Mouse (Mus musculus) intestine, postnatal 0 days (tissue): ENCODE measurements around the gene Hspa8. TPM values are rescaled to one million over a fixed set of nuclear protein-coding genes. Genes with fewer than 3 reads are reported as not detected.
A peak's percentile ranks its signal among the peaks of the same experiment; 100 is the strongest.

ENCODE experiments used
- ATAC-seq: fragments of 200-750 bp; cut with Nextera tagmentation; 2 replicates; pipeline ENCODE4 v1.8.0; 2017; ENCODE audit warnings: mild to moderate bottlenecking, moderate TSS enrichment, moderate library complexity
- H3K27ac ChIP-seq: fragments of 300-500 bp; sonication (generic); 2 replicates; pipeline ENCODE4 v1.5.1; 2014; ENCODE audit warnings: mild to moderate bottlenecking, low read depth, low read length, moderate library complexity
- H3K27me3 ChIP-seq: fragments of 300-500 bp; sonication (generic); replicated peaks from 2 replicates; pipeline ENCODE4 v1.6.1; 2014; ENCODE audit warnings: low read length, mixed read lengths; ENCODE audit not compliant: control insufficient read depth, insufficient read depth
- H3K36me3 ChIP-seq: fragments of 300-500 bp; sonication (generic); 2 replicates; pipeline ENCODE4 v1.6.1; 2014; ENCODE audit warnings: mild to moderate bottlenecking, moderate library complexity; ENCODE audit not compliant: control insufficient read depth, insufficient read depth
- H3K4me1 ChIP-seq: fragments of 300-500 bp; sonication (generic); replicated peaks from 2 replicates; pipeline ENCODE4 v1.6.1; 2014; ENCODE audit warnings: antibody characterized with exemption, low read length, mixed read lengths; ENCODE audit not compliant: control insufficient read depth, insufficient read depth
- H3K4me2 ChIP-seq: fragments of 300-500 bp; sonication (generic); replicated peaks from 2 replicates; pipeline ENCODE4 v1.6.1; 2014; ENCODE audit warnings: low read depth, mild to moderate bottlenecking, moderate library complexity
- H3K4me3 ChIP-seq: fragments of 300-500 bp; sonication (generic); 2 replicates; pipeline ENCODE4 v1.5.1; 2014; ENCODE audit warnings: low read depth, low read length
- H3K9ac ChIP-seq: fragments of 300-500 bp; sonication (generic); 2 replicates; pipeline ENCODE4 v1.6.1; 2014; ENCODE audit warnings: mild to moderate bottlenecking, low read depth, low read length
- H3K9me3 ChIP-seq: fragments of 300-500 bp; sonication (generic); 2 replicates; pipeline ENCODE4 v1.6.1; 2016; ENCODE audit warnings: mixed run types; ENCODE audit not compliant: control insufficient read depth
- CTCF ChIP-seq: sonication (generic); IDR thresholded peaks from 2 replicates; pipeline ENCODE4 v1.5.1; 2016; ENCODE audit warnings: low read depth, mild to moderate bottlenecking, control low read depth, antibody characterized with exemption, moderate library complexity
- WGBS: fragments of 180-500 bp; shearing (Covaris S2); extraction: QIAGEN DNeasy Blood & Tissue Kit; methylation state at CpG from one replicate; pipeline ENCODE4 v1.1.7; 2014; 5-methylcytosine and 5-hydroxymethylcytosine counted together
- polyA plus RNA-seq: library from polyadenylated mRNA; unstranded; fragments of >200 nt; fragmentation: Nextera tagmentation; extraction: Ambion mirVana; gene quantifications from 2 replicates; pipeline ENCODE4 v1.2.1, GENCODE M21; 2015

The Hspa8 gene
- polyA plus RNA-seq, 1 experiment from 2014 or later = 1,042 TPM

- H3K4me1 ChIP-seq = no peaks in the 10 kb centered on the region
- no peak overlapping the region for H3K4me3 ChIP-seq
- no peak for ATAC-seq
- H3K4me2 ChIP-seq = no peak overlapping the region
- no peaks in the 10 kb centered on the region for H3K27me3 ChIP-seq
- TF ChIP-seq CTCF = no peak
- 80% methylated on average over 7 of the region's 7 CpGs for WGBS
- no peaks in the 10 kb centered on the region for H3K36me3 ChIP-seq
- H3K27ac ChIP-seq = no peak overlapping the region
- no peak overlapping the region for H3K9ac ChIP-seq
- H3K9me3 ChIP-seq = no peaks in the 10 kb centered on the region
Observed at GRCm38 (mm10) chr9:40814060-40814459, 13.3 kb downstream of the Hspa8 start.

- no peak for ATAC-seq
- Histone ChIP-seq H3K4me2 (no peak overlapping the region), H3K36me3 (no peaks in the 10 kb centered on the region), H3K4me1 (no peaks in the 10 kb centered on the region), H3K27me3 (no peaks in the 10 kb centered on the region), H3K9ac (no peak overlapping the region), H3K27ac (no peak overlapping the region), H3K9me3 (no peaks in the 10 kb centered on the region), H3K4me3 (no peak overlapping the region)
- no peak for TF ChIP-seq CTCF
- 88% methylated on average over 5 of the region's 5 CpGs for WGBS
Observed at GRCm38 (mm10) chr9:40817325-40818028, 16.7 kb downstream of the Hspa8 start.

- Histone ChIP-seq H3K9ac (no peak overlapping the region), H3K27ac (no peak overlapping the region), H3K4me3 (no peak overlapping the region), H3K4me2 (no peak overlapping the region), H3K9me3 (no peaks in the 10 kb centered on the region), H3K36me3 (no peaks in the 10 kb centered on the region), H3K27me3 (no peaks in the 10 kb centered on the region), H3K4me1 (no peaks in the 10 kb centered on the region)
- no peak for ATAC-seq
- 47% methylated on average over 6 of the region's 6 CpGs for WGBS
- no peak for TF ChIP-seq CTCF
Observed at GRCm38 (mm10) chr9:40825601-40826000, 24.8 kb downstream of the Hspa8 start.

- Histone ChIP-seq H3K4me3 (no peak overlapping the region), H3K36me3 (no peaks in the 10 kb centered on the region), H3K27me3 (no peaks in the 10 kb centered on the region), H3K4me1 (no peaks in the 10 kb centered on the region), H3K9me3 (no peaks in the 10 kb centered on the region), H3K27ac (no peak overlapping the region), H3K4me2 (no peak overlapping the region), H3K9ac (no peak overlapping the region)
- 84% methylated on average over 4 of the region's 4 CpGs for WGBS
- no peak for ATAC-seq
- TF ChIP-seq CTCF = no peak
Observed at GRCm38 (mm10) chr9:40827366-40827765, 26.6 kb downstream of the Hspa8 start.

- WGBS = 4% methylated on average over 12 of the region's 12 CpGs
- no peaks in the 10 kb centered on the region for H3K9me3 ChIP-seq
- no peak for ATAC-seq
Observed at GRCm38 (mm10) chr9:40834569-40834968, 33.8 kb downstream of the Hspa8 start.

GRCm38 (mm10) chr9:40836681-40837080, 35.9 kb downstream of the Hspa8 start:
- Histone ChIP-seq H3K27ac (no peak overlapping the region), H3K27me3 (no peaks in the 10 kb centered on the region), H3K36me3 (no peaks in the 10 kb centered on the region), H3K9ac (no peak overlapping the region), H3K4me1 (no peaks in the 10 kb centered on the region), H3K4me3 (no peak overlapping the region), H3K4me2 (no peak overlapping the region), H3K9me3 (no peaks in the 10 kb centered on the region)
- ATAC-seq = no peak
- peak; percentile 29 for TF ChIP-seq CTCF
- WGBS = 88% methylated on average over 3 of the region's 3 CpGs

More at GRCm38 (mm10) chr9:40834569-40834968, 33.8 kb downstream of the Hspa8 start:
- Histone ChIP-seq H3K27me3 (no peaks in the 10 kb centered on the region), H3K4me1 (no peaks in the 10 kb centered on the region), H3K9ac (no peak overlapping the region), H3K4me3 (no peak overlapping the region), H3K36me3 (no peaks in the 10 kb centered on the region), H3K27ac (no peak overlapping the region), H3K4me2 (no peak overlapping the region)
- TF ChIP-seq CTCF = peak; percentile 90

GRCm38 (mm10) chr9:40839662-40840061, 38.9 kb downstream of the Hspa8 start:
- Histone ChIP-seq H3K4me1 (no peaks in the 10 kb centered on the region), H3K9ac (no peak overlapping the region), H3K27ac (no peak overlapping the region), H3K9me3 (no peaks in the 10 kb centered on the region), H3K27me3 (no peaks in the 10 kb centered on the region), H3K4me2 (no peak overlapping the region), H3K4me3 (no peak overlapping the region), H3K36me3 (no peaks in the 10 kb centered on the region)
- ATAC-seq = no peak
- TF ChIP-seq CTCF = no peak
- 59% methylated on average over 3 of the region's 3 CpGs for WGBS
